Mouse (Mus musculus): ENCODE data around the gene Plekho1. TPM values are rescaled to one million over a fixed set of nuclear protein-coding genes. Genes with fewer than 3 reads are reported as not detected.

Gene Plekho1
- polyA plus RNA-seq, 1 experiment from 2014 or later = 91.9 TPM

GRCm38 (mm10) chr3:96029766-96030165 is 34.0 kb upstream of the Plekho1 start:
- Histone ChIP-seq H3K27ac (no peak overlapping the region), H3K27me3 (replicated peaks) (no peaks in the 10 kb centered on the region), H3K9ac (no peak overlapping the region), H3K36me3 (peaks cover 20% of the 10 kb centered on the region), H3K4me1 (no peaks in the 10 kb centered on the region), H3K4me3 (no peak overlapping the region), H3K9me3 (no peaks in the 10 kb centered on the region), H3K4me2 (replicated peaks) (no peak overlapping the region)
- no peak for ATAC-seq (ENCODE audit: low FRiP score, low read depth)
- 90% methylated on average over 11 of the region's 11 CpGs for WGBS

GRCm38 (mm10) chr3:96029336-96029735 is 33.5 kb upstream of the Plekho1 start:
- no peak for ATAC-seq (ENCODE audit: low FRiP score, low read depth)
- no peak overlapping the region for H3K9ac ChIP-seq
- 91% methylated on average over 3 of the region's 3 CpGs for WGBS
- H3K4me2 ChIP-seq (replicated peaks) = no peak overlapping the region
- no peaks in the 10 kb centered on the region for H3K27me3 ChIP-seq (replicated peaks)
- no peak overlapping the region for H3K27ac ChIP-seq
- H3K4me1 ChIP-seq = no peaks in the 10 kb centered on the region
- no peaks in the 10 kb centered on the region for H3K9me3 ChIP-seq
- no peak overlapping the region for H3K4me3 ChIP-seq
- peaks cover 20% of the 10 kb centered on the region for H3K36me3 ChIP-seq

- no peak for ATAC-seq (ENCODE audit: low FRiP score, low read depth)
- peaks cover 16% of the 10 kb centered on the region for H3K36me3 ChIP-seq
These were observed 32.1 kb upstream of the Plekho1 start for GRCm38 (mm10) chr3:96027875-96028274.

GRCm38 (mm10) chr3:96027145-96027544 is 31.3 kb upstream of the Plekho1 start:
- WGBS = 73% methylated on average over 1 of the region's 1 CpGs
- H3K4me1 ChIP-seq = no peaks in the 10 kb centered on the region

More at GRCm38 (mm10) chr3:96027875-96028274, 32.1 kb upstream of the Plekho1 start:
- Histone ChIP-seq H3K27ac (no peak overlapping the region), H3K9me3 (no peaks in the 10 kb centered on the region), H3K9ac (no peak overlapping the region), H3K27me3 (replicated peaks) (no peaks in the 10 kb centered on the region), H3K4me2 (replicated peaks) (no peak overlapping the region), H3K4me3 (no peak overlapping the region), H3K4me1 (no peaks in the 10 kb centered on the region)
- WGBS = 92% methylated on average over 1 of the region's 1 CpGs

GRCm38 (mm10) chr3:96021421-96022128 is 25.8 kb upstream of the Plekho1 start:
- Histone ChIP-seq H3K36me3 (peaks cover 8% of the 10 kb centered on the region; the same call in 1 of the 2 replicates), H3K4me2 (replicated peaks) (no peak overlapping the region), H3K27me3 (replicated peaks) (no peaks in the 10 kb centered on the region), H3K4me1 (no peaks in the 10 kb centered on the region), H3K9me3 (no peaks in the 10 kb centered on the region), H3K4me3 (no peak overlapping the region), H3K9ac (no peak overlapping the region), H3K27ac (no peak overlapping the region)
- no peak for ATAC-seq (ENCODE audit: low FRiP score, low read depth)
- WGBS = 76% methylated on average over 5 of the region's 5 CpGs

More at GRCm38 (mm10) chr3:96027145-96027544, 31.3 kb upstream of the Plekho1 start:
- no peak overlapping the region for H3K4me2 ChIP-seq (replicated peaks)
- ATAC-seq (ENCODE audit: low FRiP score, low read depth) = no peak
- no peak overlapping the region for H3K27ac ChIP-seq
- H3K4me3 ChIP-seq = no peak overlapping the region
- peaks cover 15% of the 10 kb centered on the region; the same call in 1 of the 2 replicates for H3K36me3 ChIP-seq
- no peaks in the 10 kb centered on the region for H3K9me3 ChIP-seq
- no peaks in the 10 kb centered on the region for H3K27me3 ChIP-seq (replicated peaks)
- no peak overlapping the region for H3K9ac ChIP-seq

GRCm38 (mm10) chr3:96020735-96021134 is 24.9 kb upstream of the Plekho1 start:
- H3K27ac ChIP-seq = no peak overlapping the region
- no peak for ATAC-seq (ENCODE audit: low FRiP score, low read depth)
- no peaks in the 10 kb centered on the region for H3K27me3 ChIP-seq (replicated peaks)

GRCm38 (mm10) chr3:96017461-96017860 is 21.7 kb upstream of the Plekho1 start:
- no peaks in the 10 kb centered on the region for H3K4me1 ChIP-seq
- H3K9me3 ChIP-seq = no peaks in the 10 kb centered on the region
- 80% methylated on average over 5 of the region's 5 CpGs for WGBS

More at GRCm38 (mm10) chr3:96020735-96021134, 24.9 kb upstream of the Plekho1 start:
- Histone ChIP-seq H3K9ac (no peak overlapping the region), H3K4me2 (replicated peaks) (no peak overlapping the region), H3K4me3 (no peak overlapping the region), H3K36me3 (peaks cover 8% of the 10 kb centered on the region; the same call in 1 of the 2 replicates), H3K9me3 (no peaks in the 10 kb centered on the region), H3K4me1 (no peaks in the 10 kb centered on the region)
- 93% methylated on average over 1 of the region's 1 CpGs for WGBS

GRCm38 (mm10) chr3:96016257-96016889 is 20.6 kb upstream of the Plekho1 start:
- H3K9me3 ChIP-seq = no peaks in the 10 kb centered on the region
- 95% methylated on average over 2 of the region's 2 CpGs for WGBS
- no peaks in the 10 kb centered on the region for H3K4me1 ChIP-seq
- H3K27me3 ChIP-seq (replicated peaks) = no peaks in the 10 kb centered on the region
- H3K4me3 ChIP-seq = no peak overlapping the region
- no peak for ATAC-seq (ENCODE audit: low FRiP score, low read depth)
- peaks cover 5% of the 10 kb centered on the region; the same call in 1 of the 2 replicates for H3K36me3 ChIP-seq
- H3K4me2 ChIP-seq (replicated peaks) = no peak overlapping the region
- H3K27ac ChIP-seq = no peak overlapping the region
- no peak overlapping the region for H3K9ac ChIP-seq

More at GRCm38 (mm10) chr3:96017461-96017860, 21.7 kb upstream of the Plekho1 start:
- no peak overlapping the region for H3K27ac ChIP-seq
- peaks cover 5% of the 10 kb centered on the region; the same call in 1 of the 2 replicates for H3K36me3 ChIP-seq
- H3K4me2 ChIP-seq (replicated peaks) = no peak overlapping the region
- no peak overlapping the region for H3K9ac ChIP-seq
- no peaks in the 10 kb centered on the region for H3K27me3 ChIP-seq (replicated peaks)
- ATAC-seq (ENCODE audit: low FRiP score, low read depth) = no peak
- no peak overlapping the region for H3K4me3 ChIP-seq

- 92% methylated on average over 2 of the region's 2 CpGs for WGBS
- no peak overlapping the region for H3K4me2 ChIP-seq (replicated peaks)
- no peak overlapping the region for H3K4me3 ChIP-seq
- no peaks in the 10 kb centered on the region for H3K4me1 ChIP-seq
- no peaks in the 10 kb centered on the region for H3K27me3 ChIP-seq (replicated peaks)
- H3K27ac ChIP-seq = no peak overlapping the region
- no peak overlapping the region for H3K9ac ChIP-seq
- peaks cover 5% of the 10 kb centered on the region; the same call in 1 of the 2 replicates for H3K36me3 ChIP-seq
- no peaks in the 10 kb centered on the region for H3K9me3 ChIP-seq
- ATAC-seq (ENCODE audit: low FRiP score, low read depth) = no peak
These were observed 19.9 kb upstream of the Plekho1 start for GRCm38 (mm10) chr3:96015681-96016080.

- Histone ChIP-seq H3K9ac (no peak overlapping the region), H3K36me3 (no peaks in the 10 kb centered on the region), H3K9me3 (no peaks in the 10 kb centered on the region), H3K27me3 (replicated peaks) (no peaks in the 10 kb centered on the region), H3K4me2 (replicated peaks) (no peak overlapping the region), H3K4me1 (no peaks in the 10 kb centered on the region), H3K4me3 (no peak overlapping the region), H3K27ac (no peak overlapping the region)
- ATAC-seq (ENCODE audit: low FRiP score, low read depth) = no peak
- 64% methylated on average over 5 of the region's 5 CpGs for WGBS
These were observed 17.0 kb upstream of the Plekho1 start for GRCm38 (mm10) chr3:96012805-96013204.

GRCm38 (mm10) chr3:96008463-96008862 is 12.7 kb upstream of the Plekho1 start:
- no peak for ATAC-seq (ENCODE audit: low FRiP score, low read depth)
- Histone ChIP-seq H3K27me3 (replicated peaks) (no peaks in the 10 kb centered on the region), H3K4me3 (no peak overlapping the region), H3K9ac (no peak overlapping the region), H3K9me3 (no peaks in the 10 kb centered on the region), H3K27ac (no peak overlapping the region), H3K4me1 (no peaks in the 10 kb centered on the region), H3K4me2 (replicated peaks) (no peak overlapping the region), H3K36me3 (no peaks in the 10 kb centered on the region)
- WGBS = 84% methylated on average over 6 of the region's 6 CpGs

- Histone ChIP-seq H3K4me1 (peaks cover 15% of the 10 kb centered on the region), H3K9me3 (no peaks in the 10 kb centered on the region), H3K27me3 (replicated peaks) (no peaks in the 10 kb centered on the region), H3K4me3 (no peak overlapping the region), H3K36me3 (0 out of 2 replicates have a peak, but pooled peaks cover 2% of the 10 kb centered on the region), H3K27ac (no peak overlapping the region), H3K9ac (no peak overlapping the region), H3K4me2 (replicated peaks) (no peak overlapping the region)
- no peak for ATAC-seq (ENCODE audit: low FRiP score, low read depth)
- 94% methylated on average over 1 of the region's 1 CpGs for WGBS
These were observed 5.8 kb upstream of the Plekho1 start for GRCm38 (mm10) chr3:96001560-96001959.
